Mouse (Mus musculus) heart, adult 2 months (tissue): ENCODE data around the gene Myt1l. TPM values are rescaled to one million over a fixed set of nuclear protein-coding genes. Genes with fewer than 3 reads are reported as not detected.

Source experiments
- DNase-seq, 2 experiments: peaks; one replicate each; pipeline ENCODE4 v3.0.0; 2021
- H3K27ac ChIP-seq: fragments of 200-600 bp; 2 replicates; pipeline ENCODE4 v1.8.1; 2022
- H3K27me3 ChIP-seq: fragments of 200-500 bp; 2 replicates; pipeline ENCODE4 v1.6.1; 2012; ENCODE audit warnings: mild to moderate bottlenecking, low read length, inconsistent platforms, mixed read lengths; ENCODE audit not compliant: control insufficient read depth, insufficient read depth
- H3K36me3 ChIP-seq: fragments of 200-500 bp; 2 replicates; pipeline ENCODE4 v1.6.1; 2012; ENCODE audit warnings: low read length, inconsistent platforms; ENCODE audit not compliant: control insufficient read depth, insufficient read depth
- H3K4me1 ChIP-seq: fragments of 200-500 bp; 2 replicates; pipeline ENCODE4 v1.6.1; 2011; ENCODE audit warnings: low read length; ENCODE audit not compliant: control insufficient read depth, insufficient read depth
- H3K4me3 ChIP-seq: fragments of 200-600 bp; 2 replicates; pipeline ENCODE4 v1.8.1; 2022
- H3K79me2 ChIP-seq: fragments of 200-500 bp; replicated peaks from 2 replicates; pipeline ENCODE4 v1.6.1; 2012; ENCODE audit warnings: mild to moderate bottlenecking, inconsistent platforms, low read length, moderate library complexity, mixed read lengths; ENCODE audit not compliant: control insufficient read depth, insufficient read depth
- H3K9ac ChIP-seq: fragments of 200-500 bp; 2 replicates; pipeline ENCODE4 v1.6.1; 2012; ENCODE audit warnings: low read depth, mild to moderate bottlenecking, control low read depth, inconsistent platforms, low read length, mixed read lengths
- CTCF ChIP-seq: fragments of 200-600 bp; IDR thresholded peaks from 2 replicates; pipeline ENCODE4 v1.8.1; 2022; ENCODE audit warnings: antibody characterized with exemption, mild to moderate bottlenecking, moderate library complexity
- EP300 ChIP-seq: fragments of 200-500 bp; IDR thresholded peaks from 2 replicates; pipeline ENCODE4 v1.6.1; 2011; ENCODE audit warnings: low read depth, low read length, control low read depth; ENCODE audit not compliant: insufficient read depth
- POLR2A ChIP-seq: fragments of 200-500 bp; IDR thresholded peaks from 2 replicates; pipeline ENCODE4 v1.6.1; 2011; ENCODE audit warnings: mild to moderate bottlenecking, low read depth, low read length, control low read depth; ENCODE audit not compliant: insufficient read depth
- WGBS: fragments of 180-500 bp; shearing (Covaris S2); methylation state at CpG from one replicate; pipeline ENCODE4 v1.1.7; 2018; 5-methylcytosine and 5-hydroxymethylcytosine counted together
- intact Hi-C: fragments of 180-260 bp; cut with DNase I; formaldehyde crosslinking; loops from one replicate; pipeline ENCODE4 v1.15.1; 2025
- polyA plus RNA-seq: library from polyadenylated mRNA; depleted of rRNA; stranded (reverse); fragments of >200 nt; gene quantifications from 2 replicates; pipeline ENCODE4 v1.2.3, GENCODE M21; 2012
- total RNA-seq, 2 experiments: library from RNA; stranded (reverse); gene quantifications; 2 replicates each; pipeline ENCODE4 v1.2.3; 2021

Gene Myt1l
- total and polyA plus RNA-seq, 3 experiments: 0.06 TPM; not detected in 2

DNA sequence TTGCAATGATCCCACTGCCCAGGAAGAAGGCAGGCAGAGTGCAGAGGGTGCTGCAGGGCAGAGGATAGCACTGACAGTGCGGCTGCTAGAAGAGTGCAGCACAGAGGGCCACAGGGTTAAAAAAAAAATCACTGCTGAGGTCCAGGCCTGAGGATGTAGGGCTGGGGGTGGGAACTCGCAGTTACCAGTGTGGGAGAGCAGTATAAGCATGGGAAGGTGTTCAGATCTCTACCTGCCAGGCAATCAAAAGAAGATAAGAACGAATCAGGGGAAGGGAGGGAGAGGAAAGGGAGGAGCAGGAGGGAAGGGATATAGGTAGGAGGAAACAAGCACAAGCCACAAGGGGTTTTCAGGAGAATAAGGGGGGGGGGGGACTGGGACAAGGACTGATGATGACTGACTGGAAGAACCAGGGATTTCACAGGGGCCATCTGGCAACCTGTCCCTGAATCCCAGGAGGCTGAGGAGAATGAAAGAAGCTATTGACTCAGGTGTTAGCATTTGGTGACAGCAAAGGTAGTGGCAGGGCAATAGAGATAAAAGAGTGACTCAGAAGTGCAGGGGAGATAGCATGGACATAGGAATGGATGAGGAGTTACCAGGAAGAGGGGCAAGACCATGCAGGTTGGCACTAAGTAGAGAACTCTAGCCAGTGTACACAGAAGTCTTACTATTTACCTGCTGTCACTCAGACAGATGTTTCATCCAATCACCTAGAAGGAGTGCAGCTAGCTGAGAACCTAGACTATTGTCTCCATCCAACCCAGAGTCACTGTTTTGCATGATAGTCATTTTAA lies 270.6 kb downstream of the Myt1l start:
- Histone ChIP-seq H3K4me3 (no peak overlapping the region), H3K79me2 (no peaks in the 10 kb centered on the region), H3K9ac (no peak overlapping the region), H3K36me3 (no peaks in the 10 kb centered on the region), H3K27me3 (no peaks in the 10 kb centered on the region), H3K27ac (no peak overlapping the region), H3K4me1 (no peaks in the 10 kb centered on the region)
- no peak for TF ChIP-seq CTCF
- WGBS: 40% methylated on average over 3 of the region's 3 CpGs
- intact Hi-C loops: loop anchor here (5.0 kb wide), 2 partner anchors 84 to 121 kb away; no protein-coding TSS in a partner anchor
- no peak for DNase-seq

- DNase-seq: no peak
- Histone ChIP-seq H3K36me3 (no peaks in the 10 kb centered on the region), H3K27ac (no peak overlapping the region), H3K27me3 (no peaks in the 10 kb centered on the region), H3K4me1 (peaks cover 4% of the 10 kb centered on the region), H3K4me3 (no peak overlapping the region), H3K9ac (no peak overlapping the region), H3K79me2 (no peaks in the 10 kb centered on the region)
- intact Hi-C loops: no loop called here
- 52% methylated on average over 1 of the region's 1 CpGs for WGBS
- TF ChIP-seq CTCF: no peak
- no peak for TF ChIP-seq POLR2A
- TF ChIP-seq EP300: no peak
These were observed 278.2 kb downstream of the Myt1l start for GRCm38 (mm10) chr12:29806415-29806814.

DNA sequence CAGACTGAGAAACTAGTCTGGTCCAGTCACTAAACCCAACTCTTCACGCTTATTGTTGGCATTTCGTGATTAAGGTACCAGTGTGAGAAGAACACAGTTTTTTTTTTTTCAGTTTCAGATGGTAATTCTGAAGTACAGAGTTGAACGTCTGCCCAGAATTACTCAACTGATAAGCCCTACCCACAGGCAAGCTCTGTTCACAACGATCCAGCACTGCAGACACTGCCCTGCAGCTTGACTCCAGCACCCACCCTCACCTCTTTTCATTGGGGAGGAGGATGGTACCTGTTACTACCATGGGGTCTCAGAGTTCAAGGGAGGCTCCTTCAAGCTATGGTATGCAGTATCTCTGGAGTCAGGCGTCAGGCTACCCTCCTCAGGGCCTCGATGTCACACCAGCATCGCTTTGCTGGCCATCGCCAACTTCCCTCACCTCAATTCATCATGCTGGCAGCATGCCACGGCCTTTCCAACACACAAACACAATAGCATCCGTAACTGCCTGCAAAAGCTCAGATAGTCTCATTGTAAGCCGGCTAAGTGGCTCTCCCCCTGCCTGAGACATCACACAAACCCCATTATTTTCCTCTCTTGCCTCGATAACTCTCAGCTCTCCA lies 281.5 kb downstream of the Myt1l start:
- no peak overlapping the region for H3K27ac ChIP-seq
- no peaks in the 10 kb centered on the region for H3K79me2 ChIP-seq
- intact Hi-C loops: no loop called here
- no peaks in the 10 kb centered on the region for H3K36me3 ChIP-seq
- no peak overlapping the region for H3K9ac ChIP-seq
- no peak for DNase-seq
- no peaks in the 10 kb centered on the region for H3K27me3 ChIP-seq
- WGBS: 18% methylated on average over 12 of the region's 12 CpGs
- no peak overlapping the region for H3K4me3 ChIP-seq
- TF ChIP-seq EP300 (no peak), CTCF (no peak), POLR2A (no peak)
- H3K4me1 ChIP-seq: peaks cover 5% of the 10 kb centered on the region

GRCm38 (mm10) chr12:29815466-29815865 lies 287.3 kb downstream of the Myt1l start:
- no peak for DNase-seq
- H3K9ac ChIP-seq: no peak overlapping the region
- intact Hi-C loops: no loop called here
- no peaks in the 10 kb centered on the region for H3K36me3 ChIP-seq
- no peak for TF ChIP-seq POLR2A
- TF ChIP-seq CTCF: no peak
- TF ChIP-seq EP300: no peak
- H3K4me1 ChIP-seq: peaks cover 4% of the 10 kb centered on the region; the same call in 1 of the 2 replicates
- no peak overlapping the region for H3K27ac ChIP-seq
- H3K4me3 ChIP-seq: no peak overlapping the region
- H3K27me3 ChIP-seq: no peaks in the 10 kb centered on the region
- 58% methylated on average over 2 of the region's 2 CpGs for WGBS
- no peaks in the 10 kb centered on the region for H3K79me2 ChIP-seq

DNA sequence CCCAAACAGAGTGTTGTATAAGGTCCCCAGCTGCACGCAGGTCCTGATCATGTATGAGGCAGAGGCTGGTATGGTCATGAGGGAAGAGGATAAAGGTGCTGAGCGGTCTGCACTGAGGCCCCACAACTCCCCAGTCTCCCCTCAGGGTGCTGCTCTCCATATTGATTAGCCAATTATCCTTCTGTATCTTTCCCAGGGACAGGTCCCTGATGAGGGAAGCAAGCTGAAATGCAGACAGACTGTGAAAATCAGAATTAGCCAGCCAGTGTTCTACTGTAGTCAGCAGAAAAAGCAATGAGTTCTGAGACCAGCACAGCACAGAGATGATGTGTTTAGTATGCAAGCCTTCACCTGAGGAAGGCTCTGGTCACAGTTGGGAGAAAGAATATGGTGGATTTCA lies 287.9 kb downstream of the Myt1l start:
- no peaks in the 10 kb centered on the region for H3K79me2 ChIP-seq
- WGBS: 90% methylated on average over 2 of the region's 2 CpGs
- H3K4me3 ChIP-seq: no peak overlapping the region
- intact Hi-C loops: no loop called here
- no peaks in the 10 kb centered on the region for H3K27me3 ChIP-seq
- no peak overlapping the region; the same call in 1 of the 2 replicates for H3K27ac ChIP-seq
- H3K9ac ChIP-seq: no peak overlapping the region
- H3K4me1 ChIP-seq: peaks cover 4% of the 10 kb centered on the region; the same call in 1 of the 2 replicates
- H3K36me3 ChIP-seq: no peaks in the 10 kb centered on the region
- DNase-seq: no peak
- TF ChIP-seq CTCF (no peak), POLR2A (no peak), EP300 (no peak)

DNA sequence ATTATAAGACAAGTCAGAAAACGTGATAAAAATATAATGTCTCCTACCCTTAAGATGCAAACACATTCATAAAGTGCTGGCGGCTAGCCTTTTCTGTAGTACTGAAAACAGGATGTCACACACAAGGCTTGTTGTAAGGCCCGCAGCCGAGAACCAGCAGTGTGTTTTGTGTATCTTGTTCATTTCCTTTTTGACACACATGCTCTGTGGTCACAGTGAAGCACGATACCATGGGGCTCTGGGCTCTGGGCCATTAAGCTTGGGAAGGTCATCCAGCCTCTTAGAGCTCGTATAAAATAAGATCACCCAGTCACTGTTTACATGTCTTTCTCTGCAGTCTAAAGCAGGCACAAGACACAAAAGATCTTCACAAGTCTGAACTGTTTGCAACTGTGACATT lies 288.6 kb downstream of the Myt1l start:
- Histone ChIP-seq H3K4me1 (peaks cover 7% of the 10 kb centered on the region; the same call in 1 of the 2 replicates), H3K36me3 (no peaks in the 10 kb centered on the region), H3K79me2 (no peaks in the 10 kb centered on the region), H3K27me3 (no peaks in the 10 kb centered on the region), H3K27ac (peak overlapping the region; percentile 71), H3K4me3 (no peak overlapping the region), H3K9ac (no peak overlapping the region)
- peak; percentile 38 to 54 for DNase-seq
- TF ChIP-seq EP300 (peak; percentile 60; the same call in 1 of the 2 replicates), POLR2A (no peak)
- intact Hi-C loops: no loop called here
- WGBS: 16% methylated on average over 6 of the region's 6 CpGs
